Mouse (Mus musculus) kidney, embryonic 14.5 days (tissue): ENCODE data around the gene Hivep1. TPM values are rescaled to one million over a fixed set of nuclear protein-coding genes. Genes with fewer than 3 reads are reported as not detected.

Experiments used
- ATAC-seq: fragments of 200-750 bp; cut with Nextera tagmentation; 2 replicates; pipeline ENCODE4 v1.8.0; 2017; ENCODE audit warnings: moderate number of reproducible peaks, mild to moderate bottlenecking, moderate TSS enrichment, moderate library complexity; ENCODE audit not compliant: low FRiP score, low TSS enrichment
- H3K27ac ChIP-seq: fragments of 300-500 bp; sonication (generic); 2 replicates; pipeline ENCODE4 v1.5.1; 2014; ENCODE audit warnings: low read depth, mild to moderate bottlenecking, low read length, moderate library complexity, mixed read lengths
- H3K27me3 ChIP-seq: fragments of 300-500 bp; sonication (generic); 2 replicates; pipeline ENCODE4 v1.6.1; 2014; ENCODE audit warnings: mild to moderate bottlenecking, low read length; ENCODE audit not compliant: control insufficient read depth, insufficient read depth
- H3K36me3 ChIP-seq: fragments of 300-500 bp; sonication (generic); 2 replicates; pipeline ENCODE4 v1.6.1; 2014; ENCODE audit warnings: low read length, mixed read lengths; ENCODE audit not compliant: control insufficient read depth, insufficient read depth
- H3K4me1 ChIP-seq: fragments of 300-500 bp; sonication (generic); 2 replicates; pipeline ENCODE4 v1.6.1; 2014; ENCODE audit warnings: low read length, mixed read lengths; ENCODE audit not compliant: control insufficient read depth, insufficient read depth
- H3K4me2 ChIP-seq: fragments of 300-500 bp; sonication (generic); replicated peaks from 2 replicates; pipeline ENCODE4 v1.6.1; 2014; ENCODE audit warnings: low read depth, mild to moderate bottlenecking, low read length
- H3K4me3 ChIP-seq: fragments of 300-500 bp; sonication (generic); 2 replicates; pipeline ENCODE4 v1.5.1; 2014; ENCODE audit warnings: mild to moderate bottlenecking, low read length
- H3K9ac ChIP-seq: fragments of 300-500 bp; sonication (generic); 2 replicates; pipeline ENCODE4 v1.6.1; 2014; ENCODE audit warnings: low read depth, mild to moderate bottlenecking, low read length, moderate library complexity
- H3K9me3 ChIP-seq: fragments of 300-500 bp; sonication (generic); 2 replicates; pipeline ENCODE4 v1.6.1; 2016; ENCODE audit warnings: low read length; ENCODE audit not compliant: control insufficient read depth
- WGBS: fragments of 180-500 bp; shearing (Covaris S2); extraction: QIAGEN DNeasy Blood & Tissue Kit; methylation state at CpG from one replicate; pipeline ENCODE4 v1.1.7; 2014; 5-methylcytosine and 5-hydroxymethylcytosine counted together
- polyA plus RNA-seq: library from polyadenylated mRNA; unstranded; fragments of >200 nt; fragmentation: Nextera tagmentation; extraction: Ambion mirVana; gene quantifications from 2 replicates; pipeline ENCODE4 v1.2.1, GENCODE M21; 2014

The Hivep1 gene
- polyA plus RNA-seq, 1 experiment from 2014 or later = 16.1 TPM

DNA sequence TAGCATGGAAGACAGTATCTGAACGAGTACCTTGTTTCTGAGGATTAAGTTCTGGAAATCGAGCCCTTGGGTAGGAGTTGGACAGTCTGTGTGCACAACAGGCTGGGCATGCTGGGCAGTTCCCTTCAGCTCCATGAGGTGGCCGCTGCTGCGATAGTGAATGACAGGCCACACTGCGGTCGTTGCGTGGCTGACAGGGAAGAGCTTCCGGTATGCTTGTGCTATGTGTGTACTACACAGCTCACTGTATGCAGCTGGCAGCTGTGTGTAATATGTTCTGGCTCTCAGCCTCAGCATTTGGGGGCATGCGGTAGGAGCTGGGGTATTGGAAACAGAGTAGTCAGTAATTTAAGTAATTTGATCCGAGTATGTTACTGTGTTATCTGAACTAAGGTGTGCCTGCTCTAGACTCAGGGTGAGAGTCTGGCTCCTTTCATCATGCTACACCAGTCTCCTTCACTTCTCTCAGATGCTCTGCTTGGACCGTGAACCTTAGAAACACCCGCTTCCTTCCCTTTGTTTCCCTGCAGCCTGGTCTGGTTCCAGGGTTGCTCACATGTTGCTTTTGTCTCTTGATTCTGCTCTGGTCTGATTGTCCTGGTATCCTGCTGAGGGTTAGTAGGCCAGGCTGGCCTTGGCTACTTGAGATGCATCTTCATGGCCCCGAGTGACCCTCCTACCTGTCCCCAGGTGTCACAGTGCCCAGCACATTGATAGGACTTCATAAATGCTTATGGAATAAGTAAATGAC, 49.8 kb downstream of the Hivep1 start:
- Histone ChIP-seq H3K27ac (no peak overlapping the region), H3K9me3 (no peaks in the 10 kb centered on the region), H3K36me3 (no peaks in the 10 kb centered on the region), H3K9ac (no peak overlapping the region), H3K4me2 (no peak overlapping the region), H3K4me1 (peaks cover 26% of the 10 kb centered on the region), H3K4me3 (no peak overlapping the region), H3K27me3 (no peaks in the 10 kb centered on the region)
- 0 out of 2 replicates have a peak, but pooled peaks have one; percentile 28 for ATAC-seq
- 50% methylated on average over 13 of the region's 13 CpGs for WGBS

DNA sequence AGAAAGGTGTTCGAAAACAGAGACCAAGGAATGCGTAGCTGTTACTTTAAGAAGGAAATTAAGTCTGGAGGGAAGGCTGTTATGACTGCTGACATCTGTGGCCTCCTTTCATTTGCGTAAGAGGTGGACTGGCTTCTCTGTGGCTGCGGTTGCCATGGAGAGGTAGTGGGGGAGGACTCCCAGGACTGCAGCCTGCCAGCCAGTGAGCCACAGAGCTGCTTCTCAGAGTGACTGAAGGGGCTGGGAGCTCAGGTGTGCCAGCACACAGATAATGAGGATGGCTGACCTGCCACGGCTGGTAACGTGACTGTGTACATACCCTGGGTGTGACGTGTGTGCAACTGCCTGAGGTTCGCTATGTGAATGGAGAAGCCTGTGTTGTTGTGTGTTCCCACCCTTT, 51.2 kb downstream of the Hivep1 start:
- peaks cover 26% of the 10 kb centered on the region for H3K4me1 ChIP-seq
- peak overlapping the region; percentile 4 for H3K4me2 ChIP-seq
- H3K9ac ChIP-seq = no peak overlapping the region; the same call in 1 of the 2 replicates
- no peak overlapping the region for H3K4me3 ChIP-seq
- H3K36me3 ChIP-seq = no peaks in the 10 kb centered on the region
- no peak overlapping the region for H3K27ac ChIP-seq
- peak; percentile 88 for ATAC-seq
- no peaks in the 10 kb centered on the region for H3K27me3 ChIP-seq
- H3K9me3 ChIP-seq = no peaks in the 10 kb centered on the region
- WGBS = 32% methylated on average over 8 of the region's 8 CpGs

DNA sequence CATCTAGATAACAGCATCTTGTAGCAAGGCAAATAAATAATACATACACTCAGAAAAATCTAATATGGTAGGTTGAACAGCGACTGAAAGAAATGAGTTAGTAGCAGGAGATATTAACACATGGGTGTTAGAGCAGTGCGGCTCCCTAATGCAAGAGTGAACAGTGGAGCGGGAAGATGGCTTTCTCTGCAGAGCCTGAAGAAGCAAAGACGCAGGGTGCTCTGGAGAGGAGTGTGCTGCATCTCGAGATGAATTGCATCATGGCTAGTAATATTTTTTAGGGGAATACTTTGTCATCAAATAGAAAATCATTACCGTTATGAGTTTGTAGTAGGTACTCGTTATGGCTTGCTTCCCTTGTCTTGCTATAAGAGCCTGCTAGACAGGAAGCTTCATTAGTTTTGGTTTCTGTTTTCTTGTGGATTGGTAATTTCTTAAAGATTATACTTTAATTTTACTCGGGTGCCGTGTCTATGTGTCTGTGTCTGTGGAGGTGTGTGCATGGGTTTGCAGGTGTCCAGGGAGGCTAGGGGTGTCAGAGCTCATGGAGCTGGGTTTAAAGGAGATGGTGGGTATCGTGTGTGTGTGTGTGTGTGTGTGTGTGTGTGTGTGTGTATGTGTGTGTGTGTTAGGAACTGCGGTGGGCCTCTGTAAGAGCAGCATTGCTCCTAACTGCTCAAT, 51.8 kb downstream of the Hivep1 start:
- H3K4me3 ChIP-seq = no peak overlapping the region
- no peaks in the 10 kb centered on the region for H3K27me3 ChIP-seq
- H3K9ac ChIP-seq = no peak overlapping the region
- H3K27ac ChIP-seq = no peak overlapping the region
- no peaks in the 10 kb centered on the region for H3K36me3 ChIP-seq
- H3K4me2 ChIP-seq = peak overlapping the region; percentile 4; the same call in 1 of the 2 replicates
- 77% methylated on average over 11 of the region's 11 CpGs for WGBS
- H3K9me3 ChIP-seq = no peaks in the 10 kb centered on the region
- no peak for ATAC-seq
- H3K4me1 ChIP-seq = peaks cover 26% of the 10 kb centered on the region

DNA sequence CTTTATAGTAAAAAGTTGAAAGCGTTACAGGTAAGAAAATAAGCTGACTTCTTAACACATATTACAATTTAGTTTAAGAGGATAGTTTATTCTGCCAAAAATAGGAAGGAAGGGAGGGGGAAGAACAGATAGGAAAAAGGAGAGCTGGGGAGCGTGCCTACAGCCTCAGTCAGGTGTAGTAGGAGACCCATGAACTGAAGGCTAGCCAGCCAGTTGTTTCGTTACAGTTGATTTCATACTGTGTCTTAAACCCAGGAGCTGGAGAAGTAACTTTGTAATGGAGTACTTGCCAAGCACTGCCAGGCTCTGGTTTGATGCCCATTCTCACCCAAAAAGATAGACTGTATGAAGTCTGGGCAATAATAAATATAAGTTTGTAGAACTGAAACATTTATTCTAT, 52.5 kb downstream of the Hivep1 start:
- Histone ChIP-seq H3K4me2 (no peak overlapping the region), H3K4me3 (no peak overlapping the region), H3K9me3 (no peaks in the 10 kb centered on the region), H3K4me1 (peaks cover 26% of the 10 kb centered on the region), H3K27me3 (no peaks in the 10 kb centered on the region), H3K27ac (no peak overlapping the region), H3K36me3 (no peaks in the 10 kb centered on the region), H3K9ac (no peak overlapping the region)
- WGBS = 87% methylated on average over 3 of the region's 3 CpGs
- ATAC-seq = no peak

DNA sequence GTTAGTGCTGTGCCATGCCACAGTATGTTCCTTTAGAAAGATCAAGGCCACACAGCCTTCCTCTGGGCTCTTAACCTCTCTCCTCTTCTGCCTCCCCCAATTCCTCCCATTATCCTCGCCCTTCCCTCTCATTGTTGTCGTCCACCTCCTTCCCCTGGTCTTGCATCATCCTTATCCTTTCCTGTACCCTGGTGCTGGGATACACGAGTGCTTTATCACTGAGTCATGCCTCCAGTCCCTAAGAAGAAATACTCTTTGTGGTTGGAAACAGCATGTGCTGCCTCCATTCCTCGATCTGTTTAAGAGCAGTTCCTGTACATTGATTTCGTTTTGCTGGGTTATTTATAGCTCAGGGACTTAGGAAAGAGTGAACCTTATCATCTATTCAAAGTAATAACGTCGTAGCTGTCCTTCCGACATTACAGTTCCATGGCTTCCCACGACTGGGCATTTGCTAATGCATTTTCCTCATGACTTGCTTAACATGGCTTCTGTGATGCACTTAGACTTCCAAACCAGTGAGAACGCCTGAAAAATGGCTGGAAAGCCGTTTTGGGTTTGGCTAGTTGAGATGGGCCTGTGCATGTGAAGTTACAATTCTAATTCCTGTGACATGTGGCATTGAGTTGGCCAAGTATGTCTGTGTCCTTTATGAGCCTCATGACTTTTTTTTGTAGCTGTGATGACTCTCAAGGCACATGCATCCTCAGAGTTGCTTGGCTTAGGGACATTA, 56.8 kb downstream of the Hivep1 start:
- Histone ChIP-seq H3K9me3 (no peaks in the 10 kb centered on the region), H3K36me3 (no peaks in the 10 kb centered on the region), H3K4me1 (peaks cover 8% of the 10 kb centered on the region; the same call in 1 of the 2 replicates), H3K27me3 (no peaks in the 10 kb centered on the region), H3K27ac (no peak overlapping the region), H3K9ac (no peak overlapping the region), H3K4me2 (no peak overlapping the region), H3K4me3 (no peak overlapping the region)
- ATAC-seq = no peak
- WGBS = 66% methylated on average over 11 of the region's 11 CpGs

DNA sequence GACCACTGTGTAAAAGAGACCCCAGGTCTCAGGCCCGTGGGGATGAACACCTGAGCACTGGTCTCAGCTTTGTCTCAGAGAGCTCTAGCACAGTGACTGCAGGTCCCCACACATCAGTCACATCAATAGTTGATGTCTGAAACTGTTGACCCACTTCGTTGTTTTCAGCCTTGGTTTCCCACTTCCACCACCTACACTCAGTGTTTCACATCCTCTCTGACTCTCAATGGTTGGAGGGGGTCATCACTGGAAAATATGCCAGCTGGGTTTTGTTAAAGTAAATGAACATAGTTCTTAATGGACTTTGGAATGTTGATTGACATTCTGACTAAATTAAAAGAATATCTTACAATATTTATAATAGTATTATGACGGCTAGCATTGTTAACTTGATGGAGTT, 58.6 kb downstream of the Hivep1 start:
- no peak for ATAC-seq
- Histone ChIP-seq H3K4me1 (peaks cover 8% of the 10 kb centered on the region; the same call in 1 of the 2 replicates), H3K9me3 (no peaks in the 10 kb centered on the region), H3K36me3 (no peaks in the 10 kb centered on the region), H3K4me3 (no peak overlapping the region), H3K4me2 (no peak overlapping the region), H3K27me3 (no peaks in the 10 kb centered on the region), H3K27ac (no peak overlapping the region), H3K9ac (no peak overlapping the region)
- 88% methylated on average over 3 of the region's 3 CpGs for WGBS

DNA sequence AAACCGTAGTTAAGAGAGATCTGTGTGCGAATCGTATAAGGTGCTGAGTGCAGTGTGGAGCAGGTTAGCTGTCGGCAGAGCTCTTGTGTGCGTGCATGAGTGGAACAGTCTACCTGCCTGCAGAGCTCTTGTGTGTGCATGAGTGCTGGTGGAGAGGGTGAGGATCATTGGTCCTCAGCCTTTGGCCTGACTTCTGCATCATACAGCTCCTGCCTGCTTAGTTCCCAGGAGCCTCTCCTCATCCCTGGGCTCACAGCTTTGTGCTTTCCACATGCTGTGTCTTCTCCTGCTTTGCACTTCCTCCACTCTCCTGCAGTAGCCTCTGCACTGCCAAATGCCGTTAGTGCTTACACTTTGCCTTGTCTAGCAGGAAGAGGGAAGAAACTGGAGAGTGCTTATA, 60.2 kb downstream of the Hivep1 start:
- 81% methylated on average over 6 of the region's 6 CpGs for WGBS

DNA sequence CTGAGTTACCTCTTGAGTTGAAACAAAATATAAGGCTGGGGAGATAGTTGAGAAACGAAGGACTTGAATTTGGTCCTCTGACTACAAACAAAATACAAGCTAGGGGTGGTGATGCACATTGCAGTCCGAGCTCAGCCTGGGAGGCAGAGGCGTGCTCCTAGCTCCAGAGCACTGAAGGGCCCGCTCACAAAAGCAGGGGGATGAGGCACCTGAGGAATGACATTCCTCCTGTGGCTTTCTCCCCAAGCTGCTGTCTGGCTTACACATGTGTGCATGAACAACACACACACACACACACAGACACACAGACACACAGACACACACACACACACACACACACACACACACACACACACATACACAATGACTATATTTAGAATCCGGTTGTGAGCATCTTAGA, 60.9 kb downstream of the Hivep1 start:
- no peak for ATAC-seq
- 76% methylated on average over 5 of the region's 5 CpGs for WGBS
- Histone ChIP-seq H3K4me2 (no peak overlapping the region), H3K36me3 (no peaks in the 10 kb centered on the region), H3K9ac (no peak overlapping the region), H3K4me1 (peaks cover 8% of the 10 kb centered on the region; the same call in 1 of the 2 replicates), H3K4me3 (no peak overlapping the region), H3K27me3 (no peaks in the 10 kb centered on the region), H3K9me3 (no peaks in the 10 kb centered on the region), H3K27ac (no peak overlapping the region)

More for the DNA sequence above, 60.2 kb downstream of the Hivep1 start:
- H3K27ac ChIP-seq = no peak overlapping the region
- no peaks in the 10 kb centered on the region for H3K9me3 ChIP-seq
- no peak overlapping the region for H3K9ac ChIP-seq
- ATAC-seq = no peak
- no peaks in the 10 kb centered on the region for H3K27me3 ChIP-seq
- no peak overlapping the region for H3K4me3 ChIP-seq
- H3K4me1 ChIP-seq = peaks cover 8% of the 10 kb centered on the region; the same call in 1 of the 2 replicates
- H3K4me2 ChIP-seq = no peak overlapping the region
- no peaks in the 10 kb centered on the region for H3K36me3 ChIP-seq
